Mouse (Mus musculus): ENCODE results near the gene Tmem80. TPM values are rescaled to one million over a fixed set of nuclear protein-coding genes. Genes with fewer than 3 reads are reported as not detected.

Tmem80 gene
- total RNA-seq, 1 experiment from 2014 or later: 7.1 TPM

DNA sequence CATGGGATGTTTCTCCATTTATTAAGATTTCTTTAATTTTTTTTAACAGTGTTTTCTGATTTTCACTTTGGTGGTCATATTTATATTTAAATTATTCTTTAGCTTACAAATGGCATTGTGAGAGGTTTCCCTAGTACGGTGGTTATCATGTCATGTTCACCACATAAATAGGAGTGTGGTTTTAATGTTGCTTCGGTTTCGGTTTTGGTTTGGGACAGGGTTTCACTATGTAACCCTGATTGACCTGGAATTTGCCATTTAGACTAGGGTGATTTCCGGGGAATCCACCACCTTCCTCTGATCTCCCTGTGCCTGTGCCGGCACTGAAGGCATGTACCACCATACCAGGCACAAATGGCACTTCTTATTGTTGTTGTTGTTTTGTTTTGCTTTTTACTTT is 17.2 kb downstream of the Tmem80 start:
- ATAC-seq (replicated peaks; ENCODE audit: insufficient number of reproducible peaks, low FRiP score, low TSS enrichment, poor library complexity, severe bottlenecking): no peak

DNA sequence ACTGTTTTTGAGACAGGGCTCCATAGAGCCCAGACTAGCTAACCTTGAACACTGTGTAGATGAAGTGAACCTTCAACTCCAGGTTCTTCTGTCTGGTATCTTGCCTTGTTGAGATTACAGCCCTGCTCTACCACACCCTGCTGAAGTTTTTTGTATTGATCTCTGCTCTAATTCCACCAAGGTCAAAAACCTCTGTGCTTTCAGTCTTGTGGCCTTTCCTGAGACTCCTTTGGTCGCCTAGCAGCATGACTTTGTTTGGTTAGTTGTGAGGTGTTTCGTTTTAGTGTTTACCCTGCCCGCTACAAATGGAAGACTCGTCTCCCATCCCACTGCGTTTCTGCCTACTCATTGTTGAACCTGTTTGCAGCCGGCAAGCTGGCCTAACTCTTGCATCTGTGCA is 23.5 kb downstream of the Tmem80 start:
- no peak for ATAC-seq (replicated peaks; ENCODE audit: insufficient number of reproducible peaks, low FRiP score, low TSS enrichment, poor library complexity, severe bottlenecking)

DNA sequence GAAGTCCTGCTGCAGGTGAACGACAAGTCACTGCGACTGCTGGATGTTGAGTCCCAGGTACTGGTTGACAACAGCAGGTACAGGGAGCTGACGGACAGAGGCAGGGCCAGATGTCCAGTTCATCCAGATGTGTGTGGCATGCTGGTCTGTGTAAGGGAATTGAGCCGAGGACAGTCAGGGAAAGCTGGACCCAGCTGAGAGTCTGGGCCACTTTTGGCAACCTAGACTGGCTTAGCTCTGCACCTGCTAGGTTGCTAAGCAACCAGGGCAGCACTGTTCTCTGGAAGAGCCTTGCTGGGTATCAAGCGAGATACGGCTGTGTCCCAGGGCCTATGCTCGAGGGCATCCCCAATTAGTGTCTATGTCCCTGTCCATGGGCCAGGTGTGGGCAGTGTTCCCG is 27.5 kb downstream of the Tmem80 start:
- ATAC-seq (replicated peaks; ENCODE audit: insufficient number of reproducible peaks, low FRiP score, low TSS enrichment, poor library complexity, severe bottlenecking): no peak

DNA sequence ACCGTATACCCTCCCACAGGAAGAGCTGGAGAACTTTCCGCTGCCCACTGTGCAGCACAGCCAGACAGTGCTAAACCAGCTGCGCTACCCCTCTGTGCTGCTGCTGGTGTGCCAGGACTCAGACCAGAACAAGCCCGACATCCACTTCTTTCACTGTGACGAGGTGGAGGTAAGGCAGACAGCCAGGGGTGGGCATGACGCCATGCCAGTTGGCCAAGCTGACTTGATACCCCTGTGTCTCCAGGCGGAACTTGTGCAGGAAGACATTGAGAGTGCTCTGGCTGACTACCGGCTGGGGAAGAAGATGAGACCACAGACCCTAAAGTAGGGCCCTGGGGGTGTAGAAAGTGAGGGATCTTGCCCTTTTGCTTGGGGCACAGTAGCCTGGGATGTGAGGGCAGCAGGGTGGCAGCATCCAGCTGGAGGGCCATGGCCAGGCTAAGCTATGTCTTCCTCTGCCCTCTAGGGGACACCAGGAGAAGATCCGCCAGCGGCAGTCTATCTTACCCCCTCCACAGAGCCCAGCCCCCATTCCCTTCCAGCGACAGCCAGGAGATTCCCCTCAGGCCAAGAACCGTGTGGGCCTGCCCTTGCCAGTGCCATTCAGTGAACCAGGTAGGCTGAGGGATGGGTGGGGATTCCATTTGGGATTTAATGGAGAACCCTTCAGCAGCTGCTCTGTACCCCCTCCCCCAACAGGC is 28.2 kb downstream of the Tmem80 start:
- no peak for ATAC-seq (replicated peaks; ENCODE audit: insufficient number of reproducible peaks, low FRiP score, low TSS enrichment, poor library complexity, severe bottlenecking)

DNA sequence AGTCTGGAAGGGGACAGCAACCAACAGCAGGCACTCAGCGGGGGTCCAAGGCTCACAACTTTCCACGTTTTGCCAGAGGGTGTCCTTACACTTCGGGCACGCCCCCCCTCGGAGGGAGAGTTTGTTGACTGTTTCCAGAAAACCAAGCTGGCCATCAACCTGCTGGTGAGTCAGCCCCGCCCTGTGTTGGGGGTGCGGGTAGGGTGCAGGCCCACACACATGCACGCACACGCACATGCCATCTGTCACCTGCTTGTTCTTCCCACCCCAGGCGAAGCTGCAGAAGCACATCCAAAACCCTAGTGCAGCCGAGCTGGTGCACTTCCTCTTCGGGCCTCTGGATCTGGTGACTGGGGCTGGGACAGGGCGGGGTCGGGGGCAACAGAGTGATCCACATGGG is 29.4 kb downstream of the Tmem80 start:
- ATAC-seq (replicated peaks; ENCODE audit: insufficient number of reproducible peaks, low FRiP score, low TSS enrichment, poor library complexity, severe bottlenecking): no peak

DNA sequence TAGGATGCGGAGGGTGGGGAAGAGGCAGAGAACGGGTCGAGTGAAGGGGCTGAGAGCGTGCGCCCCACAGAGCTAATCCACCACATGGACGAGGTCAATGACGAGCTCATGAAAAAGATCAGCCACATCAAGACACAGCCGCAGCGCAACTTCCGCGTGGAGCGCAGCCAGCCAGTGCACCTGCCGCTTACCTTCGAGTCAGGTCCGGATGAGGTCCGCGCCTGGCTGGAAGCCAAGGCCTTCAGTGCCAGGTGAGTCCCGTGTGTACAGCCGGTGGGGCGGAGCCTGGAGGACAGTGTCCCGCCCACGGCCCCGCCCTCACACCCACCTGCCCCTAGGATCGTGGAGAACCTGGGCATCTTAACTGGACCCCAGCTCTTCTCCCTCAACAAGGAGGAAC is 34.0 kb downstream of the Tmem80 start:
- ATAC-seq (replicated peaks; ENCODE audit: insufficient number of reproducible peaks, low FRiP score, low TSS enrichment, poor library complexity, severe bottlenecking): no peak

DNA sequence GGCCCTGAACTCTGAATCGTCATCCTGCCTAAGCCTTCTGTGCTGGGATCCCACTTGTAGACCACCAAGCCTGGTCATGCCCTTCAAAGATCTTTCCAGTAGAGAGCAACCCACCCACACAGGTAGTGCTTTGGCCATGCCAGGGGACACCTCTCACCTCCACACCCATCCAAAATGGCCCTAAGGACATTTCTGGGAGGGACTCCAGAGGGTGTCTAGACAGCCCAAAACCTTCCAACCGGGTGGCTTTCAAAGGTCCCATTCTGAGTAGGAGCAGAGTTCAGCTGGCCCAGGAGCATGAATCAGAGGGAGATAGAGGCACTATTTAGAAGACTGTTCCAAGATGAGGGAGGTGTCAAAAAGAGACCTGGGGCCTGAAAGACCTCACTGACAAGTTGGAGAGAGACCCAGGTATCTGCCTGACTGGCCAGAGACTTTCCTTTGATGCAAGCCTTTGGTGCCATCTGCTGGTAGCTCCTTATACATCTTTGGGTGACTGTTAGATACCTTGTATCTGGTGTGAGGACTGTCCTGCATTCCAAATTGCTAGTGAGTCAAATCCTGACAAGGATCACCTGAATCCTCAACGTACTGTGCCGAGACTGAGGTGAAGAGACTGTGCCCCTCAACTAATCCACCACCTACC is 35.7 kb downstream of the Tmem80 start:
- ATAC-seq (replicated peaks; ENCODE audit: insufficient number of reproducible peaks, low FRiP score, low TSS enrichment, poor library complexity, severe bottlenecking): peak; percentile 62

DNA sequence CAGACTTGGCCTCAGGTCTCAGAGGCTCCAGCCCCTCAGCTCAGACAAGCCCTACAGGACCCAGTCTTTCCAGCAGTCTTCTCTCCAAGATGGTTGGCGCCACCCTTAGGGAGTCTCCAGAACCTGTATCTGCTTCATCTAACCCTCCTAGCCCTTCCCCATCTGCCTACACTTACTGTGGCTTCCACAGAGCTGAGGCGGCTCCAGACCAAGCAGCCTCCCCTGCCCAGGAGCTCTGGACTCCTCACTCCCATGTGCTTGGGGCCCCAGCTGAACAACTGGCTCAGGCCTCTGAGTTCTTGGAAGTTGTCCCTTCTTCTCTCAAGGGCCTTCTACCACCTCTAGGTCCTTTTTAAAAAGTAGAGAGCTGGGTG is 36.2 kb downstream of the Tmem80 start:
- ATAC-seq (replicated peaks; ENCODE audit: insufficient number of reproducible peaks, low FRiP score, low TSS enrichment, poor library complexity, severe bottlenecking): no peak

DNA sequence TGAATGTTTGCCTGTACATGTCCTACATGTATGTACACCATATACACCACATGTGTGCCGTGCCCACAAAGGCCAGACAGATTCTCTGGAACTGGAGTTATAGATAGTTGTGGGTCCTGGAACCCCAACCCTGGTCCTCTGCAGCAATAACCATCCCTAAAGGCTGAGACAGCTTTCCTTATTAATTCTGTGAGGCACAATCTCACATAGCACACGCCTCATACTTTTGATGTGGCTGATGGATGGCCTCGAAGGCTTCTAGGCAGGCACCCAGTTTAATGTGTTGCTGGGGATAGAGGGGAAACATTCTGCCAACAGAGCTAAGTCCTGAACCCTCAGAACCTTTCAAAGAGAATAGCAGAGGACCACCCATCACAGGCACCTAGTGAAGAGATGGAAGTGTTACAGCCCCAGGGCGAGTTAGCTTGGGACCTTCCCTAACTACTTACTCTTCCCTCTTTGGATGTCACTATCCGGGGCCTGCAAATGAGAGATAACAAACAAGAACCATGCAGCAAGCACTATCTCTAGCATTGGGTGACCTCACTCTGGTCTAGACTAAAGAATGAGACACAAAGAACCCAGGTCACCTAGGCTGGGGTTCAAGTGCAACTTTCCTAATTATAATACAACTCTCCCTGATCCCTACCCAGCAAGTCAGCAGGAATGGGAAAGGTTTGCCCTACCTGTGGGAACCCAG is 37.0 kb downstream of the Tmem80 start:
- no peak for ATAC-seq (replicated peaks; ENCODE audit: insufficient number of reproducible peaks, low FRiP score, low TSS enrichment, poor library complexity, severe bottlenecking)

DNA sequence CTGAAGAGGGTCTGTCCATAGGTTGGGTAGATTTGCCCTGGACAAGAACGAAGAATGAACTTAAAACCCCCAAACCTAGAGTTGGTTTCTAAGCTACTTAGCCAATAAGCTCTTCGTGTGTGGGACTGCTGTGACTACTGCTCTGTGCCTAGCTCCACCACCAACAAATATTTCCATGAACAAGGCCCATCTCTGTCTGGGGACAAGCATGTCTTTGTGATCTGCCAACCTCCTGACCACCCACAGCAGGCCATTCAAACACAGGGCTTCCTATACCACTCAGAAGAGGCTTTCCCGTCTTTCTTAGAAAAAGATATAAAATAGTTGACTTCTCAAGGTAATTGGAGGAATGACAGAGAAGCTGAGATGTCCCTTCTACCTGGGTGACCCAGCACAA is 37.5 kb downstream of the Tmem80 start:
- ATAC-seq (replicated peaks; ENCODE audit: insufficient number of reproducible peaks, low FRiP score, low TSS enrichment, poor library complexity, severe bottlenecking): no peak

DNA sequence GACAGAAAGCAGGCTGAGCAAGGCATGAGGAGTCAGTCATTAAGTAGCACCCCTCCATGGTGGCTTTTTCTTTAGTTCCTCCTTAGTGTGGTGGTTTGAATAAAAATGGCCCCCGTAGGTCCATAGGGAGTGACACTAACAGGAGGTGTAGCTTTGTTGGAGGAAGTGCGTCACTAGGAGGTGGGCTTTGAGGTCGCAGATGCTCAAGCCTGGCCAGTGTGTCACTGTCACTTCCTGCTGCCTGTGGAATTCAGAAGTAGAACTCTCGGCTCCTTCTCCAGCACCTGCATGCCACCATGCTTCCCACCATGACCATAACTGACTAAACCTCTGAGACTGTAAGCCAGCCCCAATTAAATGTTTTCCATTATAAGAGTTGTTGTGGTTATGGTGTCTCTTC is 39.8 kb downstream of the Tmem80 start:
- ATAC-seq (replicated peaks; ENCODE audit: insufficient number of reproducible peaks, low FRiP score, low TSS enrichment, poor library complexity, severe bottlenecking): no peak

DNA sequence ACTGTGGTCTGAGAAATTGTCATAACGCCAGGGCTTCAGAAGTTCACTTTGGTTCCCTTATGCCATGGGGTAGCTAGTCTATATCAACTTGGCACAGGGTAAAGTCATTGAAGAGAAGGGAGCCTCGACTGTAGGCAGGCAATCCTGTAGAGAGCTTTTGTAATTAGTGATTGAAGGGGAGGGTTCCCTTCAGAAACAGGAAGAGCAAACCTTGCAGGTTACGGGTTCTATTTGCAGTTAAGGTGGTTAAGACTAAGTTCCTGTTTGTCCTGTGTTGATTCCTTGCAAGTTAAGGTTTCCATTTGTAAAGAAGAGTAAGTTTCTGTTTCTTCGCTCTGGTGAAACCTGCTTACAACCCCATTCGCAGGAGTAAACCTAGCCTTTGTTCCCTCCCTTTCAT is 42.4 kb downstream of the Tmem80 start:
- ATAC-seq (replicated peaks; ENCODE audit: insufficient number of reproducible peaks, low FRiP score, low TSS enrichment, poor library complexity, severe bottlenecking): peak; percentile 44; the same call in 1 of the 2 replicates

DNA sequence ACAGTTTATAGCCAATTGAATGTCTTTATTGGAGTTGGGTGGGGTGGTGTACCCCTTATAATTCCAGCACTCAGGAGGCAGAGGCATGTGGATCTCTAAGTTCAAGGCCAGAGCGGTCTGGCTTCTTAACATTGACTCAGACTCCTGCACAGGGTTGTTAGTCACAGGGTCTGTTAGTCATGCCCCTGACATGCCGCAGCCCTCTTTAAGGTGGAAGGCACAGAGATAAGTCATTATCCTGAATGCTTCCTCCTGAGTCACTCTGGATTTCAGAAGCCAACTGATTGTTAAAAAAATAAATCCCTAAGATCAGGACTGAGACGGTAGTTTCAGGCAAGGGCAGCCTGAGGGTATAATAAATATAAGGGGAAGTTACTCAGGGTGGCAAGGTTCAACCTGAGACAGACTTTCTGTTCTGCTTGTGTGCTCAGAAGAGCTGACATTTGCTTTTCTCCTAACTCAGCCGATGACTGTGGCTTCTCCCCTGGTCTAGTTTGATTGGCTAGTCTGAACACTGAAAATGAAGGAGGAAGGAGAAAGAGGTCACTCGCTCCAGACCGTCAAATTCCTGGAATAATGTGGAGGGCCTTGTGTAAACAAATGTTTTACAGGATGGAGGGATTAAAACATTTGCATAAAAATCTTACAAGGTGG is 44.5 kb downstream of the Tmem80 start:
- peak; percentile 87 for ATAC-seq (replicated peaks; ENCODE audit: insufficient number of reproducible peaks, low FRiP score, low TSS enrichment, poor library complexity, severe bottlenecking)

DNA sequence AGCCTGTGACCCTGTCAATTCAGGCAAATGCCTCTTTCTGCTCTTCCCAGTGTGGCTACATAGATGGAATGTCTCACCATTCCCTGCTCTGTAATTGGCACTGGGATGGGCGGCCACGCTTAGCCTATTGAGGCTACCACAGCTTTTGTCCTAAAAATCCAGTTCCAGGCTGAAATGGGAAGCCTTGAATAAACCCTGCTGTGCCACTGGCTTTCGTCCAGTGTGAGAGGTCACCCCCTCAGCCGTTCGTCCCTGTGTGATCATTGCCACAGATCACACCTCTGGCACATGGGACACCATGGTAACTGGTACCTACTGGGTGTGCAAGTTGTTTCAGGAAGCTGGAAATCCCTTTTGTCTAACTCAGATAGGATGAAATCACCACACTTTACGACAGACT is 46.1 kb downstream of the Tmem80 start:
- no peak for ATAC-seq (replicated peaks; ENCODE audit: insufficient number of reproducible peaks, low FRiP score, low TSS enrichment, poor library complexity, severe bottlenecking)

DNA sequence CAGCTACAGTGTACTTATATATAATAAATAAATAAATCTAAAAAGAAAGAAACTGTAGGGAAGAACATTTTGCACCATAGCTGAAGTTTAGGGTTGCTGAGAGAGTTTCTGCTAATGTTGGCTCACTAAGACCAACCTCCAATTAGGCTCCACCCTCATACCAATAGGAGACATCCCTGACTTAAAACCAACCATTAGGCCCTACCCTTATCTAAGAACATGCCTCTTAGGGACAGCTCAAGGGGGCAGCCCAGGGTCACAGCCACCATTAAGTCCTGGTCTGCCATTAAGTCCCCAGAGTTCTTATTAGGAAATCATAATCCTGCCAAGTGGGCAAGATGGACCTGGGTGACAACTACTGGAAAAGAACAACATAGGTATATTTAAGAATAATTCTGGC is 46.9 kb downstream of the Tmem80 start:
- no peak for ATAC-seq (replicated peaks; ENCODE audit: insufficient number of reproducible peaks, low FRiP score, low TSS enrichment, poor library complexity, severe bottlenecking)

DNA sequence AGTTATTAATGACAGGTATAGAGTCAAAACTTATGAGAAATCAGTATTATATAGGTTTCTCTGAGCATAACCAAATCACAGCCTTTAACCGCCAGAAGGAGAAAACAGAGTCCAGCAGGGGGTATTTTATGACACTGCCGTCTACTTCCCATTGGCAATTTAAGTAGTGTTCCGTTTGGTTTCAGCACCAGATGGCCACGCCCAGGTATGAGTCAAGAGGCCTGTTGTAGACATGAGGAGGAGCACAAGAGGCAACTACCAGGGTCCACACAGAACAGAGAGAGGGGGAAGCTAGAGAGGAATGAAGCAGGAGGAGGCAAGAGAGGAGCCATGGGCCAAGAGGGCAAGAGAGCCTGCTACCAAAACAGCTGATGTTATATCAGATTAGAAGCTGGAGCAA is 52.0 kb downstream of the Tmem80 start:
- ATAC-seq (replicated peaks; ENCODE audit: insufficient number of reproducible peaks, low FRiP score, low TSS enrichment, poor library complexity, severe bottlenecking): peak; percentile 92

DNA sequence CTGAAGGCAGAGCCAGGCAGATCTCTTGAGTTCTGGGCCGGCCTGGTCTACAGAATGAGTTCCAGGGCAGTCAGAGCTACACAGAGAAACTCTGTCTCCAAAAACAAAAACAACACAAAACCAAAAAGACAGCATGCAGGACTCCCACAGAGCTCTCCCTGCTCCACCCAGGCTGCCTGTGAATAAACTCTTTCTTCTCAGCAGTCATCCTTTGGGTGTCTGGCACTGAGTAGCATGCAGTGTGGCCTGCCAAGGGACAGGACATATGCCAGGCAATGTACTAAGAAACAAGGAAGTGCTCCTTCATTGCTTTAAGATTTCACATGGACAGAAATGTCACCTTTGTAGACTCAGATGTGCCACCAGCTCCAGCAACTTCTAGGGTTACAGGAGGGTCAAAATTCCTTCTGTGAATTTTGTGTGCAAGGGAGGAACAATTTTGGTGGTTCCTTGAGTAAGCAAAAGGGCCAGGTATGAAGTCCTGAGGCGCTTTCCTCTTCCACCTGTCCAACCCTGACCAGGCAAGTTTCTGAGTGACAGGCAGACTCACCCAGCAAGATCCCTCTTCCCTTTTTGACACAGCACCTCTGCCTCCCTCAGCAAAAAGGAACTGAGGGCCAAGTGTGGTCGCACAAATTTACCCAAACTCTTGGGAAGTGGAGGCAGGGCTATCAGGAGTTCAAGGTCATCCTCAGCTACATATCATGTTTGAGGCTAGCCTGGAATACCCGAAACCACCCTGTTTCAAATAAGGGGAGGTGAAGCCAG is 53.7 kb downstream of the Tmem80 start:
- ATAC-seq (replicated peaks; ENCODE audit: insufficient number of reproducible peaks, low FRiP score, low TSS enrichment, poor library complexity, severe bottlenecking): peak; percentile 38; the same call in 1 of the 2 replicates
